35 mouse cellular contexts compared by ENCODE assay signal in genomic region chrX:12263834-12264233, GRCm38 (mm10).
"Had no signal": no experiment of that assay in that cellular context is flagged by ENCODE, and none has a peak within 500 bp of the region (broad histone marks: within the 10 kb centered on the region; RNA-seq: fewer than 3 reads in every experiment).

No protein-coding gene starts in this region.

- H3K9me3 ChIP-seq: heart, embryonic 10.5 days; heart, embryonic 12.5 days; heart, embryonic 13.5 days; heart, embryonic 15.5 days; hindbrain, embryonic 10.5 days; hindbrain, embryonic 12.5 days; hindbrain, embryonic 13.5 days; hindbrain, embryonic 15.5 days; intestine, embryonic 15.5 days; kidney, embryonic 15.5 days had no signal

- H3K27ac ChIP-seq: heart, embryonic 10.5 days; heart, embryonic 13.5 days; heart, embryonic 15.5 days; hindbrain, embryonic 10.5 days; hindbrain, embryonic 12.5 days; hindbrain, embryonic 13.5 days; hindbrain, embryonic 14.5 days; hindbrain, embryonic 15.5 days; hindbrain, postnatal 0 days; intestine, embryonic 15.5 days; kidney, embryonic 15.5 days; kidney, postnatal 0 days; layer of hippocampus, adult 2 months had no signal

- H3K4me2 ChIP-seq: heart, embryonic 11.5 days; heart, embryonic 12.5 days; heart, embryonic 13.5 days; heart, embryonic 15.5 days; hindbrain, embryonic 12.5 days; hindbrain, embryonic 13.5 days; hindbrain, embryonic 14.5 days; hindbrain, embryonic 15.5 days; intestine, embryonic 15.5 days; kidney, embryonic 15.5 days had no signal

- H3K4me1 ChIP-seq: heart, embryonic 10.5 days; heart, embryonic 12.5 days; heart, embryonic 13.5 days; heart, embryonic 15.5 days; hindbrain, embryonic 12.5 days; hindbrain, embryonic 13.5 days; hindbrain, embryonic 15.5 days; intestine, embryonic 15.5 days; kidney, embryonic 15.5 days had no signal

- H3K4me3 ChIP-seq: heart, embryonic 10.5 days; heart, embryonic 12.5 days; heart, embryonic 13.5 days; heart, embryonic 15.5 days; hindbrain, embryonic 10.5 days; hindbrain, embryonic 12.5 days; hindbrain, embryonic 13.5 days; hindbrain, embryonic 15.5 days; intestine, embryonic 15.5 days; kidney, embryonic 15.5 days; layer of hippocampus, adult 2 months had no signal

- DNase-seq: heart, postnatal 10 days; heart, postnatal 14 days; heart, postnatal 36 days; heart, postnatal 4 days; kidney, adult 11 months; kidney, adult 18-20 months; kidney, adult 2 months; kidney, adult 8-10 months; kidney, adult 9 months; kidney, postnatal 10 days; kidney, postnatal 14 days; kidney, postnatal 25 days; kidney, postnatal 36 days; kidney, postnatal 4 days; layer of hippocampus, adult 9-11 months; layer of hippocampus, postnatal 36 days had no signal

- H3K36me3 ChIP-seq: heart, embryonic 10.5 days; heart, embryonic 12.5 days; heart, embryonic 13.5 days; heart, embryonic 15.5 days; hindbrain, embryonic 10.5 days; hindbrain, embryonic 12.5 days; hindbrain, embryonic 13.5 days; hindbrain, embryonic 15.5 days; intestine, embryonic 15.5 days; kidney, embryonic 15.5 days had no signal

- H3K27me3 ChIP-seq: heart, embryonic 13.5 days; heart, embryonic 15.5 days; hindbrain, embryonic 13.5 days; hindbrain, embryonic 15.5 days; intestine, embryonic 15.5 days had no signal

- H3K9ac ChIP-seq: heart, embryonic 12.5 days; heart, embryonic 13.5 days; heart, embryonic 15.5 days; hindbrain, embryonic 12.5 days; hindbrain, embryonic 13.5 days; hindbrain, embryonic 14.5 days; hindbrain, embryonic 15.5 days; intestine, embryonic 15.5 days; kidney, embryonic 15.5 days had no signal

- ATAC-seq: hindbrain, embryonic 16.5 days; hindbrain, postnatal 0 days; inflammation-experienced regulatory T-cells, adult 6 months; intestine, embryonic 15.5 days; intestine, embryonic 16.5 days; intestine, postnatal 0 days had no signal
